Mouse (Mus musculus) layer of hippocampus, adult 8-10 months (tissue): ENCODE measurements around the gene Scn9a. TPM values are rescaled to one million over a fixed set of nuclear protein-coding genes. Genes with fewer than 3 reads are reported as not detected.

Experiments used
- DNase-seq, 2 experiments: peaks; one replicate each; pipeline ENCODE4 v3.0.0; 2022; ENCODE audit warnings: low spot score in 2 of 2
- total RNA-seq, 4 experiments: library from RNA; stranded (reverse); gene quantifications; 2 replicates each; pipeline ENCODE4 v1.2.4; 2022

Scn9a gene
- 1 to 10 TPM; 3.7 to 4.6 (median 4.0) TPM for total RNA-seq

DNA sequence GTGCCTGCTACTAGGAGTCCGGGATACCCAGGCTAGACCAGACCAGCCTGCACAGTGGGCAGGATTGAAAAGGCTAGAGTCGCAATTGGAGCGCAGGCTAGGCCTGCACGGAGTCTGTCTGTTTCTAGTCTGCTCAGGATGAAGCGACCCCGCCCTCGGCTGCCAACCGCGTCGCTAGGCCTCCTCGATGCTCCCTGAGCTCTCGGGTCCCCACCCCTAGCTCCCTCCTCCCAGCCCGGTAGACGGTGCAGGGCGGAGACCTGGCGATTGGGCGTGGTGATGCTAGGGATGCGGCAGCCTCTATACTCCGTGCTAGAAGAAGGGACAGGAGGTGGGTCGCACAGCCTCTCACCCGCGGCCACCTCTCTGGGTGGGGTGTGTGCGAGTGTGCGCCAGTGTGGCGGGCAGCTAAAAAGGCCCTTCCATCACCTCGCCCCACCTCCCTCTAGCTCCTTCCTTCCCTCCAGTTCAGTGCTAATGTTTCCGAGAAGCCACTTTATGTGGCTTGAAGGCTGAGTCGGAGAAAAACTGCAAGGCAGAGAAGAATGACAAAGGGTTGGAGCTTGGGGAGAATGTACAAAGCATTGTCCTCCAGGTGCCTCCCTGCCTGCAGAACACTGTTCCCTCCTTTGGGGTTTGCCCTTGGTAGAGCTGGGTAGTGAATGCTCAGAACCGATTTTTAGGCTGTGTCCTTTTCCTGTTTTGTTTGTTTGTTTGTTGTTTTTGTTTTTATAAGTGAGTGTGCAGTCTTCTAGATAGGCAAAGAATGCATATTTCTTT lies at the start of gene Scn9a:
Gene Scn9a (minus strand): TSS at position 383 of the 780 bp plus-strand sequence.
- peak in 1 of 2 experiments; percentile 11 for DNase-seq

DNA sequence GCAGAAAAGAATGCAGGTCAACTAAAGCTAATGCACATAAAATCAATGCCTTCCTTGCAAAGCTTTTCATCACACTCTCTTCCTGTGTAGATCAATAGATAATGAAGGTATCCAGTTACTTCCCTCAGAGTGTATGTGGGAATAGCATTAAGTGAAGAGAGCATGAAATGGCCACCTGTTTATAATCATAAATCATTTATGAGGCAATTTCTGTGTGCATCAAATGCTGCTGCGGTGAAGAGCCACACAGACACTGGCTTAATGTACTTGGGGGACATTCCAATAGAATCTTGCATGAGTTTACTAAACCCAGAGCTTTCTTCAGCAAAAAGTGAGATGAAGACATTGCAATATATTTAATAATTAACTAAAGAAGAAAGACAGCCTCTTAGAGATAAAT lies 27.2 kb upstream of the Scn9a start:
- DNase-seq = no peak

DNA sequence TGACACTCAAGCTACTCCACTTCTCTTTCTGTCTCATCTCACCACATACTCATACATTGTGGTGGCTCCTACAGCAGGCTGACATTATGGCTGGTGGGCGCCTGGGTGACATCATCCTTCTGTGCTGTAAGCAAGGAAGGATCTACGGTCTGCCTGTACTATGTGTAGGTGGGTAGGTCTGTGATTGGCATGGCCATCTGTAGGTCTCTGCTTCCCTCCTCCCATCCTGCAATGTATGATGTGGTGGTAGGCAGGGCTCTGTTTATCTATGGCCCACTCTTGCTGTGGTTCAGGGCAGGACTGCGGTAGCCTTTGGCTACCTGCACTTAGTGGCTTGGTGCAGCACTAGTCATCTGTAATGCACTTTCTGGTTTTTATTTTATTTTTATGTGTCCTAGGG lies 21.7 kb upstream of the Scn9a start:
- no peak for DNase-seq

- no peak for DNase-seq
Observed at GRCm38 (mm10) chr2:66655431-66655830, 20.7 kb upstream of the Scn9a start.

GRCm38 (mm10) chr2:66644384-66644783 lies 9.6 kb upstream of the Scn9a start:
- no peak for DNase-seq

DNA sequence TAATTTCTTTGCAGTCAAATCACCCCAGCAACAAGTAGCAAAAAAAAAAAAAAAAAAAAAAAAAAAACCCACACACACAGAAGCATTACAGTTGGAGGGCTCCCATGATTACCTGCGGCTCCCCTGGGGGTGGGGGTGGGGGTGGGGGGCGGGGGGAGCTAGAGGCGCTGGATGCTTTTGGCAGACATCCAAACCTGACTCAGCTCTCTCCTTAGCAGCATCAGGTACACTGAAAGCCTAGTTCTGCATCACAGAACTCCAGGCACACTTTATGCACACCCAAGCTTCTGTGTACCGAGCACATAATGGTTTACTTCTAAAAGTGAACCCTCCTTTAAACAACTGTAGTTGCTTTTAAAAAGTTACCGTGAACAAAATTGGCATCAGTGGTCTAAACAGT lies 2.0 kb downstream of the Scn9a start:
- DNase-seq = no peak

DNA sequence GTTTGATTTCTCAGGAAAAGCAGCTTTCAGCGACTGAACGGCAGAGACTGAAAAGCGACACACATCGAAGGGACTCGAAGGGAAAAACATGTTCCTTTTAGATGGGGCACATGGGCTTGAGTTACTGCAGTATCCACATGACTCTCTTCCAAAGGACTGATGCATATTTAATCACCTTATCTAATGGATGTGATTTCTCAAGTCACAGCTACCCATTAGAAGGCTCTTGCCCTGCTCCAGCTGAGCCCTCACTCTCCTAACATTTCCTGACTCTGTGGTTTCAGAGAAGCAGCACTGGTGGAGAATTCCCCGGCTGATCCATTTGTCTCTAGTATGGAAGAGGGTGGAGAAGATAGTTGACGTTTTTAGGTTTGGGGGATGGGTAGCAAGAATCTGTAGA lies 23.7 kb downstream of the Scn9a start:
- no peak for DNase-seq

GRCm38 (mm10) chr2:66597313-66597712 lies 37.4 kb downstream of the Scn9a start:
- DNase-seq = no peak

DNA sequence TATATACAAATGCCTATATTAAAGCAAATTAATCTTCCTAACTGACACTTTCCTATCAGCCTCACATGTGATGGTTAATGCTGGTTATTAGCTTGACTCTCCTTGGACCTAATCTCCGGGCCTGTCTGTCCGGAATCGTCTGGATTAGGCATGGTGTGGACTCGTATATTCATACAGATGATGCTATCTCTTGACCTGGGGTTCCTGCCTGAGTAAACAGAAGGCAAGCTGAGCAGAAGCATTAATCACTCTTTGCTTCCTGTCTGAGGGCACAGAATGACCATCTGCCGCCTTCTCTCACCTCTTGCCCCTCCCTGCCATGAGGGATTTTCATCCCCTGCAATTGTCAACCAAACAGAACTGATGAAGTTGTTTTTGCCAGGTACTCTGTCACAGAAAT lies 38.6 kb downstream of the Scn9a start:
- no peak for DNase-seq

DNA sequence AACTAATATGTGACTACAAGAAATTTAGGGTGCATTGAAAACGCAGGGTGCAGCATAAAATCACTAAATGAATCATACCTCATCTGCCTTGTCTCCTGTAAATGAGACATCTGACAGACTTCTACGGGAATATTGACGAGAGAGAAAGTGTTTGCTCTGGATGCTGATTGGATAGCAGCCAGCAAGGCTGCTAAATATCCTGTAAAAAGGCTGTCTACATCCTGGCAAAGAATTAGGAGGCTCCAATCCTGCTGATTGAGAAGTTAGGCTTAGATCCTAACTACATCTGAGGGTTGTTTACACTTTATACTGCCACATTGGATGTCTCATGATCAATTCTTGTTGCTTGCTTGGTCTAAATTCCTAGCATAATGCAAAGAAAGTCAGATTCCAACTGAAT lies 44.6 kb downstream of the Scn9a start:
- DNase-seq = no peak

GRCm38 (mm10) chr2:66580026-66580808 lies 54.5 kb downstream of the Scn9a start:
- DNase-seq = no peak

- no peak for DNase-seq
Observed at GRCm38 (mm10) chr2:66548254-66548653, 86.5 kb downstream of the Scn9a start.

GRCm38 (mm10) chr2:66519966-66520365 lies 114.8 kb downstream of the Scn9a start:
- no peak for DNase-seq

GRCm38 (mm10) chr2:66511424-66511823 lies 123.3 kb downstream of the Scn9a start:
- DNase-seq = no peak

GRCm38 (mm10) chr2:66508032-66508431 lies 126.7 kb downstream of the Scn9a start:
- DNase-seq = no peak

DNA sequence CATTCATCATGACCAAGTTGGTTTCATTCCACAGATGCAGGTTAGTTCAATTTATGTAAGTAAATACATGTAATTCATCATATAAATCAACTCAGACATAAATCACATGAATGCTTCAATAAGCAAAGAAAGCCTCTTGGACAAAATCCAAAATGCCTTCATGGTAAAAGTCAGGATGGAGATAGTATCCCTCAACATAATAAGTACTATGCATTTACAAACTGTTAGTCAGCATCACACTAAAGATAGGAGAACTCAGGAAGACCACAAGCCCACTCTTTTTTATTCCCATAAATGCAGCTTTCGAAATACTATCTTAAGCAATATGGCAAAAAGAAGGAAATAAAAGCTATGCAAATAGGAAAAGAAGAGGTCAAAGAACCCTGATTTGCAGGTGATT lies 127.1 kb downstream of the Scn9a start:
- no peak for DNase-seq

GRCm38 (mm10) chr2:66502158-66502557 lies 132.6 kb downstream of the Scn9a start:
- DNase-seq = no peak

DNA sequence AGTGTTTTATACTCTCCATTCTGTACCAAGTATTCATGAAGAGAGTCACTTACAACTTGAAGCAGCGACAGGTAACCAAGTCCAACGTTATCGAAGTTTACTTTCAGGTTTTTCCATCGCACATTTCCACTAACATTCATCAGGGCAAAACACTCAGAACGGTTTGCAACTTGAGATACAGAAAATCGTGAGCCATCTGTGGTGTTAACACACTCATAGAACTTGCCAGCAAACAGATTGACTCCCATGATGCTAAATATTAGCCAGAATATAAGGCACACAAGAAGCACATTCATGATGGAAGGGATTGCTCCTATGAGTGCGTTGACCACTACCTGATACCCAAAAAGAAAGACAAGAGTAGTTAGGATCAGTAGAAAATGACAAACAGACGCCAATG lies 140.2 kb downstream of the Scn9a start:
- DNase-seq = peak in 1 of 2 experiments; percentile 10

DNA sequence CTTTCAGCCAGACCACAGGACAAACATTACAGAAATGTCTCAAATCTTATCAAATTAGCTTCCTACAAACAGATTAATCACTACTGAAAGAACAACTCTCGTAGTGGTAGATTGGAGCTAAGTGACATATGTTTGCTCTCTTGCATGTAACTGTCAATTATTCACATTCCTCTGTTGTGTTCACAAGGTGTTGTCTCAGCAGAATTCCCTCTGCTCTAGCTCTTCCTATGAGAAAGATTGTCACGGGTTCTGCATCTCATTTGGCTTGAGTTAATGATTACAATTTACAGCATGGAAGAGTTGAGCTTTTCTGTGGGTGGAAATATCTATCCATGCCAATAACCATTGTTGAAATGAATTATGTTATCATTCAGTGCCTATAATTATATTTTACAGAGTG lies 156.4 kb downstream of the Scn9a start:
- DNase-seq = no peak

GRCm38 (mm10) chr2:66473181-66473822 lies 161.5 kb downstream of the Scn9a start:
- peak in 1 of 2 experiments; percentile 31 for DNase-seq

GRCm38 (mm10) chr2:66465484-66465883 lies 169.3 kb downstream of the Scn9a start:
- no peak for DNase-seq

GRCm38 (mm10) chr2:66464874-66465458 lies 169.8 kb downstream of the Scn9a start:
- no peak for DNase-seq
